Comparison of ENCODE assay signal across 19 mouse cellular contexts in the genomic region with DNA sequence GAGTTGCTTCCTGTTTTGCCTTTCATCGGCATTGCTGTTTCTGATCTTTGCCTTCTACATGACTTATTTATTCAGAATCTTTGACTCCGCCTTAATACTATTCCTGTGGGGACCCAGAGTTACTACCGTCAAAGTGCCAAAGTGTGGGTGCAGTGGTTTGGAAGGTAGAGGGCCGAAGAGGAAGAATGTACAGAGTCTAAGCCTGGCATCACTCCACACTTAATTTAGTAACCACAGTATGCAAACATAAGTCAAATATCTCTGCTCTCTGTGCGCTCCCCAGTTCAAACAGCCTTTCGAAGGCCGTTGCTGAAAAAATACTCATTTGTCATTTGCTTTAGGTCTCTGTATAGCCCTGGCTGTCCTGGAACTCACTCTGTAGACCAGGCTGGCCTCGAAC. TPM values are rescaled to one million over a fixed set of nuclear protein-coding genes. Genes with fewer than 3 reads are reported as not detected.
"Had no signal": no experiment of that assay in that cellular context is flagged by ENCODE, and none has a peak within 500 bp of the region (broad histone marks: within the 10 kb centered on the region; RNA-seq: fewer than 3 reads in every experiment).

No protein-coding gene starts in this region.

- H3K9me3 ChIP-seq: kidney, embryonic 15.5 days; liver, embryonic 13.5 days; neural tube, embryonic 12.5 days; neural tube, embryonic 15.5 days; stomach, embryonic 15.5 days had no signal

- H3K4me2 ChIP-seq: kidney, embryonic 15.5 days; liver, embryonic 13.5 days; midbrain, embryonic 11.5 days; neural tube, embryonic 12.5 days; neural tube, embryonic 15.5 days; stomach, embryonic 15.5 days had no signal

- H3K27me3 ChIP-seq: neural tube, embryonic 12.5 days; neural tube, embryonic 15.5 days; stomach, embryonic 15.5 days had no signal

- H3K27ac ChIP-seq: kidney, embryonic 15.5 days; left cerebral cortex, adult 2 months; liver, embryonic 13.5 days; neural tube, embryonic 12.5 days; neural tube, embryonic 15.5 days; stomach, embryonic 15.5 days had no signal

- DNase-seq: kidney, adult 8-10 months; kidney, postnatal 10 days; kidney, postnatal 36 days; layer of hippocampus, postnatal 36 days; liver, embryonic 13.5 days; lung, adult 2 months; lung, postnatal 14 days; lung, postnatal 4 days; midbrain, embryonic 14.5 days; right cerebral cortex, adult 18-20 months; right cerebral cortex, postnatal 25 days; thymus, postnatal 25 days had no signal

- H3K4me1 ChIP-seq: kidney, embryonic 15.5 days; liver, embryonic 13.5 days; neural tube, embryonic 12.5 days; neural tube, embryonic 15.5 days; stomach, embryonic 15.5 days had no signal

- H3K9ac ChIP-seq: kidney, embryonic 15.5 days; liver, embryonic 13.5 days; neural tube, embryonic 12.5 days; neural tube, embryonic 15.5 days; stomach, embryonic 15.5 days had no signal

- H3K4me3 ChIP-seq: kidney, embryonic 15.5 days; left cerebral cortex, adult 2 months; liver, embryonic 13.5 days; neural tube, embryonic 12.5 days; neural tube, embryonic 15.5 days; stomach, embryonic 15.5 days had no signal

- H3K36me3 ChIP-seq: kidney, embryonic 15.5 days; liver, embryonic 13.5 days; neural tube, embryonic 12.5 days; neural tube, embryonic 15.5 days; stomach, embryonic 15.5 days had no signal

RNA-seq across cellular contexts. Expression of gene Unc45b, which starts 51.9 kb away (rescaled TPM):
- total RNA-seq: megakaryocyte-erythroid progenitor cell, adult 5-6 weeks had no signal

RNA-seq across cellular contexts. Expression of gene Slfn8, which starts 58.4 kb away (rescaled TPM):
- polyA plus RNA-seq: neural tube, embryonic 12.5 days had no signal
